Mouse (Mus musculus): ENCODE results near the gene Meox1. TPM values are rescaled to one million over a fixed set of nuclear protein-coding genes. Genes with fewer than 3 reads are reported as not detected.

Meox1 gene
- total RNA-seq (2015; ENCODE audit: low replicate concordance) (not detected in 2 replicates), total RNA-seq (2017; ENCODE audit: low replicate concordance) (not detected in 2 replicates)

DNA sequence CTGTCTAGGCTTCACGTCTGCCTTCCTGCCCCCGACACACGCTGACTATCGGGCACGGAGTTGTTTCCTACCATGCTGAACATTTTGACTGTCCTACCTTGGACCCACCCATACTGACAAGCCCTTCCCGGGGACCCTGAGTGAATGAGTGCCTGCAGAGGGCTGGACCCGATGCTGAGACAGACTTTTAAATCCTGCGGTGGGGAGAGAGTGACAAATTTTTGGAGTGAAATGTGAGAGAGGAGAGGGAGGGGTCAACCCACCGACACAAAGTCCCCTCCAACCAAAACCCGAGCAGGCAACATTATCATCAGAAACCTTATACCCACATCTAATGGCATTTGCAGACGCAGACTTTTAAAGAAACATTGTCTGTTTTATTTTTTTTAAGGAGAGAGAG, at the start of gene Meox1:
Meox1 (minus strand) TSS at position 171 of the 400 bp plus-strand sequence.
- ATAC-seq (replicated peaks; ENCODE audit: low FRiP score, poor library complexity, severe bottlenecking), result no peak

DNA sequence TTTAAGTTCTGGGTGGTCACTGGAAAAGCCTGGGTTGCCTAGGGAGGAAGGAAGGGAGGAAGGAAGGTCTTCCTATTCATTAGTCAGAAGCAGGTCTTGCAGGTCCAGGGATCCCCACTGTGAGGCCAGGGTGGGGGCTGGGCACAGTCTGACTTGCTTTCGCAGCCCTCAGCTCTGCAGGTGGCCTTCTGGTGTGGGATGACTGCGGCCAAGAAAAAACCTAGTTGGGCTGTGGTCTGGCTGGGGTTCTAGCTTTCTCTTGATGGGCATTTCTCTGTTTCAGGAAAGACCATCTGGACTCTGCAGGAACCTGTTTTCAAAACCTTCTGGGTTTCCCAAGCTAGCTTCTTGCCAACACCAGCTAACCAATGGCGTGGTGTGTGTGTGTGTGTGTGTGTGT, 48.9 kb upstream of the Meox1 start:
- no peak for ATAC-seq (replicated peaks; ENCODE audit: low FRiP score, poor library complexity, severe bottlenecking)

DNA sequence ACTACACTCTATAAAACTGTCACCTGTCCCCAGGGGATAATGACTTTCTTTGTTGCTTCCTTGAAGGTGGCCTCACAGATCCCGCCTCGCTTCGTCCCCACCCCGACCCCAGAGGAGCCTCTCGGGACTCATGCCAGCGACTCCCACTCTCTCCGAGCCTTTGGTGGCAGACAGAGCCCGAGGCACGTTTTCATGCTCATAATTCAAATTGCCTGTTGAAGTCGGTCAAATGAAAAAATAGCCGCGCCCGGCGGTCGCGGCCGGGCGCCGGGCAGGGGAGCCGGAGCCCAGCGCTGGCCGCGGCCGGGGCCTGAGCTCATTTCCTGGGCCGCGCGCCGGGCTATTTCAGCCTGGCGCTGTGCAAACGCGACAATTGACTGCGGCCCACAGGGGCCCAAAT, 42.9 kb upstream of the Meox1 start:
- ATAC-seq (replicated peaks; ENCODE audit: low FRiP score, poor library complexity, severe bottlenecking), result no peak

DNA sequence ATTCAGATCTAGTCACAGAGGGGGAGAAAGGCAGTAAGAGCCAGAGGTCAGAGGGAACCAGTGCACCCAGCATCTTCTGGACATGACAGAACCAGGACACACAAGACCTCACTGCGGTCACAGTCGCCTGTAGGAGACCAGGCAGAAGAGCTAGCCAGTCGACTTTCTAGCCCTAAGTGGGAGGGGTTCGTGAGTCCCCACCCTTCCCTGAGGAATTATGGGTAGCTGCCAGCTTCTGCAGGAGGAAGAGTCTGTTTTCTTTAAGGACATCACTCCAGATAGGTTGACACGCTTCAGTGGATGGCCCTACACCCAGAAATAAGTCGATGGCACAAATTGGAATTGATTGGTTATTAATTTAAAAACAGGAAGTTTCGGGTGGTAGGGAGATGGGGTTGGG, 42.2 kb upstream of the Meox1 start:
- no peak for ATAC-seq (replicated peaks; ENCODE audit: low FRiP score, poor library complexity, severe bottlenecking)

DNA sequence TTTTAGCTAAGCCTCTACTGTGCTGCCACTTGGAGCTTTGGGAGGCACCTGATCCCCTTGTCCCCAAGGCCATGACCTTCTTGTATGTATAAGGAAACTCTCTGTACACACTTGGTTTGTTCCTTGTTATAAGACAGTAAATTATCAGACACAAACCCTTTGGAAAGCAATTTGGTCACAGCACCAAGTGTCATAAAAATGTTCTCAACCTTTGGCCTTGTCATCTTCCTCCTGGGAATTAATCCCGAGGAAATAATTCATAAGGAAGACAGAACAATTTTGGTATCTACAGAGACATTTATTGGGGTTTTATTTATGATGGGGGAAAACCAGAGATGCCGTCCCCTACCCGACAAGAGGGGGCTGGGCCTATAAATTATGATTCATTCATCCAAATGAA, 41.6 kb upstream of the Meox1 start:
- no peak for ATAC-seq (replicated peaks; ENCODE audit: low FRiP score, poor library complexity, severe bottlenecking)

DNA sequence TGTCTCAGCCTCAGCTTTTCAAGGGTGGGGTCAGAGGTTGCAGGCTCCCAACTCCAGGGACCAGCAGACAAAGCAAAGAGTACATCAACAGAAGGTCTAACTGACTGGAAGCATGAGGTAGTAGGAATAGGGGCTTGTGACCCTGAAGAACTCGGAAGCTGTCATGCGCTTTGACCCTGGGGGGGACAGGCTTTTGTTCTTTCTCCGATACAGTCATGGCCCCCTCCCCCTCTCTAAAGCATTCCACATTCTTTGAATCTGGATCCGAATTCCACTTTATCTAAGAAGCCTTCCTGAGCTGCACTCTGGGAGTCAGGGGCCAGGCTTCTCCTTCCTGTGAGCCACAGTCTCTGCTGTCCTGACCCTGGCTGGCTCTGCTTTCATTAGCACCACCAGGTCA, 37.8 kb upstream of the Meox1 start:
- no peak for ATAC-seq (replicated peaks; ENCODE audit: low FRiP score, poor library complexity, severe bottlenecking)

DNA sequence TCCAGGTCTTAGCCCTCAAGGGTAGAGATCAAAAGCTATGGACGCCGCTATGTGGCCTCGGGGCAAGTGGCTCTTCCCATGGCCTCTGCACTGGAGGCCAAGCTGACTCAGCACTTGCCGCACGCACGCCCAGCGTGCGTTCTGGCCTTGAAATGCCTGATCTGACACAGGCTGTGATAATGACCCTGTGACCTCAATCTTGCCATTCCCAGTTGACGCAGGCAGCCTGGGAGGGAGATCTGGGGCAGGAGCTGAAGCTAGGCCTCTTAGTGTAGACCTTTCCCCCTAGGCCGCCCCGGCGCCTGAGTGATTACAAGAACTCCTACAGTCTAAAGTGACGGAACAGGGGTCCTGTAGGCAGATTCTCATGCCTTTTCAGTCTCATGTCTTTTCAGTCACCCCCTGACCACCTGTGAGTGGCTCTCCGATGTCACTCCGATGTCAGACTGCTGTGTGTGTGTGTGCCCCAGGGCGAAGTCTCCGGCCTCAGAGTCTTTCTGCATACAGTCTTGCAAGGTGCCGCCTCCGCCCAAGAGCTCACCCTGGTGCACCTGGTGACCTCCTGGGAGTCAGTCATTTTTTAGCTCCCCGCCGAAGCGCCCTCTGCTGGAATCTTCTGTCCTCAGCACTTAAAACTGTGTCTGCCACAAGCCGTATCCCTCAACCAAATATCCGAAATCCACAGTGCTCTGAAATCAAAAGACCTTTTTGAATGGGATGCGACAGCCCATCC, 34.0 kb upstream of the Meox1 start:
- no peak for ATAC-seq (replicated peaks; ENCODE audit: low FRiP score, poor library complexity, severe bottlenecking)

DNA sequence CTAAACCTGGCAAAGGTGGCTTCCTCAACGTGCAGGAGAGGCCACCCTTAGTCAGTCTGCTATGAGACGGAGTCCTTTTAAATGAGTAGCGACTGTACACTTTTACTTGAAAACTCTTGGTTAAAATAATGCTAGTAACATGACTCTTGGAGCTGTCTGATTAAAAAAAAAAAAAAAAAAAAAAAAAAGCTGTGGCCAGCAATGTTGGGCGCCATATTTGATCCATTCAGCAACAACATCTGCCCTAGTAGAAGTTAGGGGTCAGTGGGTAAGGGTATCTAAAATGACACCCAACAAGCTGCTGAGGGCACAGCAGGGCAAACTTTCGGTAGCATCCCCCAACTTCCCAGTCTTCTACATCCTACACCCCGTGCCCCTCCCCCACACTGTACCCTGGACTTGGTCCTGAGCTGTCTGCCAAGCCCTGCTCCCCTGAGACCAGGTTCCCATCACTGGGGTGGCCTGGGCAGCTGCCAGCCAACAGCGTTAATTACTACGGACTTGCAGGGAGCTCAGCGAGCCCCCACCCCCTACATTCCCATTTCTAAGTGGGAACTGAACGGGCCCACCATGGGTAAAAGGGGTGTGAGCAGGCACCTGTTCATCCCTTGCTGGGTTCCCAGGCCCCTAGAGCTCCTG, 32.9 kb upstream of the Meox1 start:
- no peak for ATAC-seq (replicated peaks; ENCODE audit: low FRiP score, poor library complexity, severe bottlenecking)

DNA sequence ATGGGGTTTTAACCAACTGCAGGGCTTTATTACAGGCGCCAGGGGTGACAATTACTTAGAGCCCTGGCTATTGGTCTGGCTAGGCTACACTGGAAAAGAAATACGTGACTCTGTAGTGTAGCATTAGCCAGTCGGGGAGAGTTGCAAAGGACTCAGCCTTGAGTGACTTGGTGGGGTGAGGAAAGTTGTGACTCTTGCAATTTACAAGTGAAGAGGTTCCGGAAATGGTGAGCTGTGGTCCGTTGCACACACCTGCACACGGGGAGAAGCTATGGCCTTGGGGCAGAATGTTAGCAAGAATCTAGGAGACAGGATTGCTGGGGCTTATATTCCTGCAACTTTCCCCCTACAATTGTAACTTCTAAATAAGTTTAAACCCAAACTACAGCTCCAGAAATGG, 31.5 kb upstream of the Meox1 start:
- ATAC-seq (replicated peaks; ENCODE audit: low FRiP score, poor library complexity, severe bottlenecking), result no peak

DNA sequence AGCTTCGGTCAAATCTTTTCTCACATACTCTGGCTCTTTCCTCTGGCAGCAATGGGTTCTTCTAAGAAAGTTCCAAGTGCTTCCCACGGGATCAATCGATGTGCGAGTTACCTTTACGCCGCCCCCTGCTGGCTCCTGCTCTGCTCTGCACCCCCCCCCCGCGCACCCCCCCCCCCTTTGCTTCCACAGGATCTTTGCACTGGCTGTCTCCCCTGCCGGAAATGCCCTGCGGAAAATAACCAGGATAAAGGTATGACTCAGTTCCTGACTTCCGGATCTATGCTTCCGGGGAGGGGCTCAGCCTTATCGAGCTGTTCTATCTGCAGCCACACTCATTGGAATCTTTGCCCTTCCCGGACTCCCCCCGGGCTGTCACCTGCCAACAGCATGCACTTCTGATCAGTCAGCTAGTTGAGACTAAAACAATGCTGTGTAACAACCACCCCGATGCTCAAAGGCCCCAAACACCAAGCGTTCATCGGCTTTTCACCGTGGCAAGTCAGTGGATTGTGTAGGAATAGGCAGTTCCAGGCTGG, 30.3 kb upstream of the Meox1 start:
- no peak for ATAC-seq (replicated peaks; ENCODE audit: low FRiP score, poor library complexity, severe bottlenecking)

DNA sequence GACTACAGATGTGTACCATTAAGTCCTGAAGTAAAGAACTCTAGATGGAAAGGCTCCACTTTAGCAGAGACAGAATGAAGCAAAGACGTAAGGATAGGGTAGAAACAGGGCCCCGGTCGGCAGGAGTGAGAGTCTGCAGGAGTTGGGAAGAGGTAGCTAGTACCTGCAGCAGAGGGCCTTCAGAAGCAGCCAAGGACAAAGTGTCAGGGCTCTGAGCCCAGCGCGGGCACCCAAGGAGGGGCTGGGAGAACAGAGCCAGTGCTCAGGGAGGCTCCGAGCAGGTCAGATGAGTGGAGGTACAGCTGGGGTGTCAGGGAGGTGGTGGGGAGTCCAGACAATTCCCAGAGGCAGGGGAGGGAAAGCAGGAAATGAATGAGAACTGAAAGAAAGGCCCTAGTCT, 29.8 kb upstream of the Meox1 start:
- no peak for ATAC-seq (replicated peaks; ENCODE audit: low FRiP score, poor library complexity, severe bottlenecking)

DNA sequence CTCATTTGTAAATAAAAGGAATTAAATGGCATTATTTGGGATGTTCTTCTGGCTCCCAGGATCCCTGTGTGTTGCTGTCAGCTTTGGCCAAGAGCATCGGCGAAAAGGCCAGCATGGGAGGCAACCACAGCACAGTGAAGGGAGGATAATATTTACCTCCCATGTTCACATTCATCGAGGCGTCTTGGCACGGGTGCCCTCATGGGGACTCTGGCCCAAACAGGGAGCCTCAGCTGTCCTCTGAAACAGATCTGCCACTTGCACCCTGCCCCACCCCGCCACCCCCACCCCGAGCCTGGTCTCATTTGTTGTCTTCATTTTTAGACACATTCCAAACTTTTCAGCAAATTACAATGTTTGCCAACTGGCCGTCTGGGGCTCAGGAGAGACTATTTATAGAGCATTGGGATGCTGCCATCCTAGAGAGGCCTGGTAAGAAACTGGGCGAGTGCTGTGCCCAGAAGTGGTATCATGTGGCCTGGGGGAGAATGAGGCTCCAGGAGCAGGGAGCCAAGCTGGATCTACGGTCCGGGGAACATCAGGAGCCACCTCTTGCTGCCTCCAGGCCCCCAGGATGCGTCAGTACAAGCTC, 27.3 kb upstream of the Meox1 start:
- no peak for ATAC-seq (replicated peaks; ENCODE audit: low FRiP score, poor library complexity, severe bottlenecking)

DNA sequence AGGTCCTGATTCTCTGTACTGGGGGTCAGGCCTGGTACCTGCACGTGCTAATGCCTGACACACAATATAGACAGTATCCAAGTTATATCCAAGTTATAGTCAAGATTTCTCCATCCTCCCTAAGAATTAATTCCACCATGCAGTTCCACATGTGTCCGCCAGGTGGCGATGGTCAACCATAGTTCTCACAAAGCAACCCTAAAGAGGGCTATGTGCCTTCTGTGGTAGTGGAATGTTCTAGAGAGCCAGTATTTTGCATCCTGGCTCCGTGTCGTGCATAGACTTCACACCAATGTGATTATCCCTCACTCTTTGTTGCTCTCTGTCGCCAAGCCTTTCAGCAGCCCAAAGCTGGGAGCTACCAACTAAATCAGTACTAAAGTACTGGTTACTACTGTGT, 25.5 kb upstream of the Meox1 start:
- peak; percentile 40; the same call in 1 of the 2 replicates for ATAC-seq (replicated peaks; ENCODE audit: low FRiP score, poor library complexity, severe bottlenecking)

DNA sequence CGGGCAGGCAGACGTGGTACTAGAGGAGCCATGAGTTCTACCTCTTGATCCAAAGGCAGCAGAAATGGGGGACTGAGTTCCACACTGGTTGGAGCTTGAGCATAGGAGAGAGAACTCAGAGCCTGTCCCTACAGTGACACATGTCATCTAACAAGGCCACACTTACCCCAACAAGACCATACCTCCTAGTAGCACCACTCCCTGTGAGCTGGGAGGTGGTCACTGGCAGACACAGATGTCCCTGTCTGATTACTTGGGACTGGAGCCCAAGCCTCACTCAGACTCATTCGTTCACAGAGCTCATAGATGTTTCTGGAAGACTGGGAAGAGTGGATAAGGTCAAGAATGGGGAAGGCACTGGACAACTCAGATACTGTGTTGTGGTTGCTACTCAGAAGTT, 24.4 kb upstream of the Meox1 start:
- ATAC-seq (replicated peaks; ENCODE audit: low FRiP score, poor library complexity, severe bottlenecking), result no peak

DNA sequence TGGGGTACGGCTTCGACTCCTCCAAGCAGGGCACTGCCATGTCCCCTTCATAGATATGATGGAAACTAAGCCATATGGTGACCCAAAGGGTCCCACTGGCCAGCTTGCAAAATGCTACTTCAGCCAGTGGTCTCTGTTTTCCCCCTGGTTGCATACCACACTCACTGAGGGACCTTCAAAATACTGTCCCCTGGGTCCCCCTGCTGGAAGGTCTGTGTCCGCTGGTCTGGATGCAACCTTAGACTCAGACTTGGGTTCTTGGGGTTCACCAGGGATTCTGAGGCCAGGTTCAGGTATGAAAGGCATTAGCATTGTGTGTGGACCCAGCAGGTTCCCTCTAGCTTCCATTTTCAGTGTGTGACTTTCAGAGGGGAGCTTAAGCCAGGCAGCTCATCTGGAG, 22.6 kb upstream of the Meox1 start:
- no peak for ATAC-seq (replicated peaks; ENCODE audit: low FRiP score, poor library complexity, severe bottlenecking)

DNA sequence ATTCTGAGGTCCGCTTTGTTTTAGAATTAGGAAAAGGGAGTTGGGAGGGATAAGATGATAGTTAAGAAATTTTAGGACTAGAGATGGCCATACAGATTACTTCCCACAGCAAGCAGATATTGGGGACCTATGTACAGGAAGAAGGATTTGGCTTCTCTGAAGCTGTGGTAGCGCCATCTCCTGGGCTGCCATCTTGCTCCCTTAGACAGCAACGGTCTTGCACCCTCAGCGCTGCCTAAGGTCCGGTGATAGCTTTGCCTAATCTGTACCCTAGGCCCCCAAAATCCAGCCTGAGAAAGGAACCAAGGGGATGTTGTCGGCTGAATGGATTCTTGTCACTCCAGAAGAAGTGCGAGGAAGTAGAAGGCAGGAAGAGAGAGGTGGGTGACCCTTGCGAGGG, 19.4 kb upstream of the Meox1 start:
- no peak for ATAC-seq (replicated peaks; ENCODE audit: low FRiP score, poor library complexity, severe bottlenecking)

DNA sequence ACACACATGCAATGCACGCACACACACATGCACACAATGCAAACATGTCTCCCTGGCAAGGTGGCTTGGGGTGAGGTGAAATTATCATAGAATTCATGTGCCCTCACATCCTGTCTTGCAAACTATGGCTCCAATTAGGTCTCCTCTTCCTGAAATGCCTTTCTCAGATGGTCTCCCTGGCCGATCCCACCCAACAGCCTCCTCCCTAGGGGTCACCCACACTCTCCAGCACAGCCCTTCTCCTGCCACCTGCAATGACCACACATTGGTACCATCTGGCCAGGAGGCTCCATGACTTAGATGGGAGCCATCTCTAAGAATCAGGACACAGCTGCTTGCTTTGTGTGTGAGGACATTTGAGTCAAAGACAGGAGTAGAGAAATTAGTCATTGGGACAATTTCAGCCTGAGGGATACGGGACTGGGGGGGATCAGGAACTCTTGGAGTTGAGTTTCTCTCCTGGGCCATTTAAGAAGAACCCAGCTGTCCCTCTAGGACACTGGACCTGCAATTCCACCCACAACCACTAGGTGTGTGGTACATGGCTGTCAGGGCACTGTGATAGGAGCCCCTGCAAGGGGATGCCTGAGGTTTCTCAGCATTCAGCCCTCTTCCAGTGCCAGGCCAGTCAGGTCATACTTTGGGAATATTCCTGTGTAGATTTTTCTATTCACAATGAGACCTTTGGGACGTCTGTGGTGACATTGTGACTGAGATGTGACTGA, 17.8 kb upstream of the Meox1 start:
- 0 out of 2 replicates have a peak, but pooled peaks have one; percentile 54 for ATAC-seq (replicated peaks; ENCODE audit: low FRiP score, poor library complexity, severe bottlenecking)

DNA sequence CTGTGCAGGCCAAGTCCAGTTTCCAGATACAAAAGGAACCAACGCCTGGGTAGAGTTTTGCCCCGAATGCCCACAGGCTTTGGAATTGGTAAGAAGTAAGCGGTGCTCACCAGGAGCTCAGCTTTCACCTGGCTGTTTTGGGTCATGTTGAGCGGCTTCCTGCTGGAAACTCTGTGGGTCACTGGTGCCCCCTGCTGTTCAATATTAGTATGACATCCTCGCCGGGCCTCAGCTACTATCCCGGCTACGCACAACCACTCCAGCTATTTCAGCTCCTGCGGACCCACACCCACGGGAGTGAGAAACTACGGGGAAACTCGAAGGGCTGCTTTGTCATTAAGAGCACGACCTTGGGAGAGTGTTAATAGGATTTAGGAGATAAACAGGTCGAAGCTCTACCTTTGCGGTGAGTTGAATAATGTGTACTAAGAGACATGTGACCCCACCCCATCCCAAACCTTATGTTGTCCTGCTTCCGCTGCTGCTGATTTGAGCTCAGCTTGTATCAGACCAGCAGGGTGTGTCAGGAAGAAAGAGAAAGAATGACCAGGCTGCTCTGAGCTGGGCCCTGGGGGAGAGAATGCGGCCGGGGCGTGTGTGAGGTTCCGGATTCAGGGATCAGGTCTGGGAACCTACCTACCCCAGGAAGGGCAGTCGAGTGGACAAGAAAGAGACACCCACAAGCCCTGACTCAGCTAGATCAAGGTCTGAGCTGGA, 16.2 kb upstream of the Meox1 start:
- peak; percentile 62; the same call in 1 of the 2 replicates for ATAC-seq (replicated peaks; ENCODE audit: low FRiP score, poor library complexity, severe bottlenecking)

DNA sequence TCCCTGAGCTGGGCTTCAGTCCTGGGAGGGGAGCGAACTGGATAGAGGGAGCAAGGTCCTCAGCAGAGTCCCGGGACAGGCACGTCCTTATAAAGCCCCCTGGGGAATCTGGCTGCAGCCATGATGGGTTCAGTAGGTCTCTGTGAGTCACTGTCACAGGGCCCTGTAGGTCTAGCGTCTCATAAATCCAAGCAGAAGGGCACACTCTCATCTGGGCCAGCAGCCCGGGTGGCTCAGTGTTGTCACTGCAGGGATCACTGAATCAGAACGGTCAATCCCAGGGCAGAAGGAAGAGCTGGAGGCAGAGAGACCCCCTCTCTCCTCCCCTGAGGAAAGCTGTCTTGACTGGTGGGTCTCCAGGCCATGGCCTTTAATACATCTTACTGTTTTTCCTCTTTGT, 14.6 kb upstream of the Meox1 start:
- ATAC-seq (replicated peaks; ENCODE audit: low FRiP score, poor library complexity, severe bottlenecking), result no peak

DNA sequence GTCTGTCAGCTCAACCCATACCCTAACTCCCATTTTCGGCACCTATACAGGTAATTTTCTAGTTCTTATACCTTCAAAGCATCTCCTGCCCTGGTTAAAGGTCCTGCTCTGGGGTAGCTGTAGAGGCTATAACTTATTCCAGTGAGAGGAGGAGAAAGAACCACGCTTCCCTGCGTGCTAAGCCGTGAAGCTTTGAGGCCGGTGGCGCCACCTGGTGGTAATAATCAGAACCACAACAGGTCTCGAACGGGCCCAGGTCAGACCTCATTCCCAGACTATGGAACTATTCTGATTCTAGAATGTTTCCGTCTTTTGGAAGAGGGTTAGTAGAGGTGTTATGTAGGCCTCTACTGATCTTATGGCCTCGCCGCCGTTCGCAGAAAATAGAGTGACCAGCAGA, 10.9 kb upstream of the Meox1 start:
- ATAC-seq (replicated peaks; ENCODE audit: low FRiP score, poor library complexity, severe bottlenecking), result no peak; the same call in 1 of the 2 replicates
